Mouse (Mus musculus): ENCODE measurements around the gene Mrpl23. TPM values are rescaled to one million over a fixed set of nuclear protein-coding genes. Genes with fewer than 3 reads are reported as not detected.

The Mrpl23 gene
- polyA plus RNA-seq, 1 experiment from 2014 or later: 19.7 TPM

DNA sequence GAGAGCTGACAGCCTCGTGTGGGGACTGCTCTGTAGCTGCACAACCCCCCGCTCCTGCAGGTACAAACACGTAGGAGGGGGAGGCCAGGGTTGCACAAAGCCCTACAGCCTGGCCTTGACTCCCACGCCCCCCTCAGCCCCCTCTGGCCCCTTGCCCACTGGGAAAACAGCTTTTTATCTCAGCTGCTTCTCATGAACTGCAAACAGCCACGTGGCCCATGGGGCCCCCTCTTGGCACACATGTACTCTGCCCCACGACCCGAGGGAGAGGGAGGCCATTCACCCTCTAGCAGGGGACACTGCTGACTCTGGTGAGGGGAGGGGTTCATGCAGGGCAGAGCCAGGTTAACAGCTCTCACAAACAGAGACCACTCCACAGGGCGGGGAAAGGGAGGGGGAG is 36.5 kb downstream of the Mrpl23 start:
- Histone ChIP-seq H3K4me1 (ENCODE audit: control insufficient read depth, insufficient read depth, low read length) (peaks cover 72% of the 10 kb centered on the region), H3K36me3 (ENCODE audit: control insufficient read depth, insufficient read depth, low read length) (no peaks in the 10 kb centered on the region), H3K9ac (ENCODE audit: low read length) (no peak overlapping the region), H3K27me3 (ENCODE audit: control insufficient read depth, insufficient read depth, low read length) (no peaks in the 10 kb centered on the region), H3K9me3 (ENCODE audit: control insufficient read depth, low read length) (no peaks in the 10 kb centered on the region), H3K27ac (replicated peaks; ENCODE audit: low read depth, low read length) (peak overlapping the region; percentile 88), H3K4me2 (ENCODE audit: low read depth, severe bottlenecking) (no peak overlapping the region), H3K4me3 (ENCODE audit: low read depth, low read length) (no peak overlapping the region)
- ATAC-seq (ENCODE audit: insufficient number of reproducible peaks, low FRiP score, low TSS enrichment, low read depth): no peak
- no peak for DNase-seq (ENCODE audit: low spot score)
- 32% methylated on average over 8 of the region's 8 CpGs for WGBS

DNA sequence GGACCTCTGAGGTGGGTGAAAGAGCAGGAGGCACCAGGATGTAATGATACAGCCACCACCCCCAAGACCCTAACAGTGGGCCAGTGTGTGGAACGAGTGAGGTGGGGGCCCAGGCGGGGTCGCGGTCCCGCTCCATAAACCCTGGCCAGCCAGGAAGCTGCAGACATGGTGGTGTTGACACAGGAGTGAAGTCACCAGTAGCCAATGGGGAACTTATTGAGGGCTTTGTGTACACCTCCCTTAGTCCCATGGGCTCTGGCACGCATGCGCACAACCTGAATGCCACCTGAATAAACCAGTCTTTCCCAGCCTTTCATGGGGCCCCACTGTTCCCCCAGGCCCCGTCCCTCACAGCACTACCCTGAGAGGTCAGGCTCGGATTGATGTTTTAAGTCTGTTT is 38.1 kb downstream of the Mrpl23 start:
- DNase-seq (ENCODE audit: low spot score): peak; percentile 69
- H3K9ac ChIP-seq (ENCODE audit: low read length): no peak overlapping the region

DNA sequence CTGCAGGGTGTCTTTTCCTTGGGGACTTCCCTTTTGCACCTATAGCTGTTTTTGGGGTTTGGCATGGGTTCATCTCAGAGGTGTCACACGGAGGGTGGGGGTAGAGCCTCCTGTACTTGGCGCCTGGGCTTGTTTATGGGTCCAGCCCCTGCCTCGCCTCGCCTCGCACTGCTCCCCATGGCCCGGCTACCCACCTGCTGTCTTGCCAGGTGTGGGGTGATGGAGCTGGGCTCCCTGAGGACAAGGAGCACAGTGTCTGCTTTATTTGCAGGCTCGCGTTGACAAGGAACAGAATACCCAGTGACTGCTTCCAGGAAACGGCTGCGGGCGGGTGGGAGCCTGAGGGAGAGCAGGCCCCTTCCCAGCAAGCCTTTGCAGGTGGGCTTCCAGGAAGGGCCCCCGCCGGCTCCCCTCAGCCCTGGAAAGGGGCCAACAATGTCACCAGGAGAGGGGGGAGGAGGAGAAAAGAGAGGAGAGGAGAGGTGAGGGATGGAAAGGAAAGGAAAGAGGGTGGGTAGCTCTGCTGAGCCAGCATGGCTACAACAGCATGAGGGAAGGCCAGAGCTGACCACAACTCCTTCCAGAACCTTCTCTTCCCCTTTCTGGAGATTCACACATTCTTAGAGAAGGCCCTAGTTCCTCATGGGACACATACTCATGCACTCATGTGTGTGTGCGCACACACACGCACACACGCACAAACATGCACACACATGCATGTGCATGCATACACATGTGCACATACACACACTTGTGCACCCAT is 39.2 kb downstream of the Mrpl23 start:
- no peaks in the 10 kb centered on the region for H3K27me3 ChIP-seq (ENCODE audit: control insufficient read depth, insufficient read depth, low read length)
- H3K36me3 ChIP-seq (ENCODE audit: control insufficient read depth, insufficient read depth, low read length): no peaks in the 10 kb centered on the region
- H3K4me1 ChIP-seq (ENCODE audit: control insufficient read depth, insufficient read depth, low read length): peaks cover 68% of the 10 kb centered on the region
- H3K9ac ChIP-seq (ENCODE audit: low read length): 0 out of 2 replicates have a peak overlapping the region, but pooled peaks have one; percentile 23
- peak overlapping the region; percentile 88 for H3K27ac ChIP-seq (replicated peaks; ENCODE audit: low read depth, low read length)
- peak; percentile 48 for ATAC-seq (ENCODE audit: insufficient number of reproducible peaks, low FRiP score, low TSS enrichment, low read depth)
- DNase-seq (ENCODE audit: low spot score): peak; percentile 81
- no peak overlapping the region for H3K4me2 ChIP-seq (ENCODE audit: low read depth, severe bottlenecking)
- WGBS: 37% methylated on average over 16 of the region's 16 CpGs
- H3K9me3 ChIP-seq (ENCODE audit: control insufficient read depth, low read length): no peaks in the 10 kb centered on the region
- H3K4me3 ChIP-seq (ENCODE audit: low read depth, low read length): no peak overlapping the region

More for the DNA sequence above, 38.1 kb downstream of the Mrpl23 start:
- Histone ChIP-seq H3K9me3 (ENCODE audit: control insufficient read depth, low read length) (no peaks in the 10 kb centered on the region), H3K4me3 (ENCODE audit: low read depth, low read length) (no peak overlapping the region), H3K27ac (replicated peaks; ENCODE audit: low read depth, low read length) (peak overlapping the region; percentile 88), H3K4me2 (ENCODE audit: low read depth, severe bottlenecking) (no peak overlapping the region), H3K27me3 (ENCODE audit: control insufficient read depth, insufficient read depth, low read length) (no peaks in the 10 kb centered on the region), H3K36me3 (ENCODE audit: control insufficient read depth, insufficient read depth, low read length) (no peaks in the 10 kb centered on the region), H3K4me1 (ENCODE audit: control insufficient read depth, insufficient read depth, low read length) (peaks cover 69% of the 10 kb centered on the region)
- WGBS: 52% methylated on average over 9 of the region's 9 CpGs
- peak; percentile 42 for ATAC-seq (ENCODE audit: insufficient number of reproducible peaks, low FRiP score, low TSS enrichment, low read depth)

DNA sequence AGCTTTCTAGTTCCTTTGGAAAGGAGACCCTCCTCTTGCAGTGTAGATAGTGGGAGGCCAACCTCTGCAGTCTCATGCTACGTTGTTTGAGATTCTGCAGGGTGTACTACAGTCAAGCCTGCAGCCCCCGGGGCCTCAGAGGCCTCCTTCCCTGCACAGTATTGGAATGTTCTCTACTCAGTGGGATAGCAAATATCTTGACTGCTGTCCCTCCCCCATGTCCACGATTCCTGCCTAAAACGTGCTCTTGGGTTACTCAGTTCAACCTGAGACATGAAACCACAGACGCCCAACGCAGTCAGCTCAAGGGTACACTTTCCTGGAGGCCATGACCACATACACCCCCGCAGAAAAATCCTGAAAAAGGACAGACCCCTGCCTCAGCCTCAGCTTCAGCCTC is 39.9 kb downstream of the Mrpl23 start:
- no peak overlapping the region for H3K4me3 ChIP-seq (ENCODE audit: low read depth, low read length)
- H3K36me3 ChIP-seq (ENCODE audit: control insufficient read depth, insufficient read depth, low read length): no peaks in the 10 kb centered on the region
- H3K4me2 ChIP-seq (ENCODE audit: low read depth, severe bottlenecking): 0 out of 2 replicates have a peak overlapping the region, but pooled peaks have one; percentile 1
- DNase-seq (ENCODE audit: low spot score): peak; percentile 48
- H3K4me1 ChIP-seq (ENCODE audit: control insufficient read depth, insufficient read depth, low read length): peaks cover 68% of the 10 kb centered on the region
- no peaks in the 10 kb centered on the region for H3K27me3 ChIP-seq (ENCODE audit: control insufficient read depth, insufficient read depth, low read length)
- WGBS: 38% methylated on average over 7 of the region's 7 CpGs
- peak overlapping the region; percentile 88 for H3K27ac ChIP-seq (replicated peaks; ENCODE audit: low read depth, low read length)
- ATAC-seq (ENCODE audit: insufficient number of reproducible peaks, low FRiP score, low TSS enrichment, low read depth): no peak
- peak overlapping the region; percentile 22 for H3K9ac ChIP-seq (ENCODE audit: low read length)
- no peaks in the 10 kb centered on the region for H3K9me3 ChIP-seq (ENCODE audit: control insufficient read depth, low read length)

DNA sequence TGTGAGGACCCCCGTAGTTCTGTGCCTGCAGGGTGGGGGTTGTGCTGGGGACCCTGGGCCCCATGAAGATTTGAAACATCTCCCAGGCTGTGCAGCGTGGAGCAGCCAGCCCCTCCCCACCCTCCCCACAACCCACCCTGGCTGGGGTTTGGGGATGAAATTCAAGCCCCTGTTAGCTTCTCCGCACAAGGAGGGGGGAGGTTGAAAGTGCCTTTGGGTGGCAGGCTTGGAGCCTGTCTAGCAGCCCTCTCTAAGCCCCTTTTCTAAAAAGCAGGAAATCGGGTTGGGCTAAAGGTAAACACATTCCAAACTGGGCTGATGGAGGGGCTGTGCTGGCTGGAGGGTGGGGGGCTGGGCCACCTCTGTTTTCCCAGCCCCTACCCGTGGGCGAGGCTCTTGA is 40.5 kb downstream of the Mrpl23 start:
- Histone ChIP-seq H3K27me3 (ENCODE audit: control insufficient read depth, insufficient read depth, low read length) (no peaks in the 10 kb centered on the region), H3K9me3 (ENCODE audit: control insufficient read depth, low read length) (no peaks in the 10 kb centered on the region), H3K27ac (replicated peaks; ENCODE audit: low read depth, low read length) (peak overlapping the region; percentile 88), H3K4me2 (ENCODE audit: low read depth, severe bottlenecking) (0 out of 2 replicates have a peak overlapping the region, but pooled peaks have one; percentile 1), H3K36me3 (ENCODE audit: control insufficient read depth, insufficient read depth, low read length) (no peaks in the 10 kb centered on the region), H3K4me3 (ENCODE audit: low read depth, low read length) (no peak overlapping the region), H3K9ac (ENCODE audit: low read length) (peak overlapping the region; percentile 44), H3K4me1 (ENCODE audit: control insufficient read depth, insufficient read depth, low read length) (peaks cover 68% of the 10 kb centered on the region)
- ATAC-seq (ENCODE audit: insufficient number of reproducible peaks, low FRiP score, low TSS enrichment, low read depth) (peak; percentile 26; the same call in 1 of the 2 replicates), DNase-seq (ENCODE audit: low spot score) (no peak)
- WGBS: 12% methylated on average over 6 of the region's 6 CpGs

DNA sequence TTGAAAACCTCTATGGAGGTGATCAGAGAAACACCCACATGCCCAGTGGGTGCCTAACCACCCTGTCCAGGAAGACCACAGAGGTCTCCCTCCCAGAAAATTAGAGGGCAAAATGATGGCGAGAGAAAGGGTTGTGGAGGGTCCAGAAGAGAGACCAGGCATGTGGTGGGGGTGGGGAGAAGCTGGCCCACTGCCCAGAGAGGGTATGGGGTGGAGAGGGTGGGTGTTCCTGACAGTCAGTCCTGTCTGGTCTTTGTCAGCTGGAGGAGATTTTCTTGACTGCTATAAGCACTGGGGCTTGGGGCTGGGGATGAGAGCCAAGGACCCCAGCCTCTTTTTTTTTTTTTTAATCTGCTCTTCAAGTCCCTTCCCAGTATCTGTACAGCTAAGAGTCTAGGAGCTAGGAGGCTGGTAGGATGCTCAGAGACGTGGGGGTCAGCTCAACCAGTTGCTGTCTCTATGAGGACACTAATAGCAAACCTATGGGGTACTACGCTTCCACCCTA is 41.7 kb downstream of the Mrpl23 start:
- Histone ChIP-seq H3K4me2 (ENCODE audit: low read depth, severe bottlenecking) (peak overlapping the region; percentile 24; the same call in 1 of the 2 replicates), H3K4me3 (ENCODE audit: low read depth, low read length) (no peak overlapping the region; the same call in 1 of the 2 replicates), H3K4me1 (ENCODE audit: control insufficient read depth, insufficient read depth, low read length) (peaks cover 63% of the 10 kb centered on the region), H3K9ac (ENCODE audit: low read length) (no peak overlapping the region), H3K36me3 (ENCODE audit: control insufficient read depth, insufficient read depth, low read length) (no peaks in the 10 kb centered on the region), H3K27me3 (ENCODE audit: control insufficient read depth, insufficient read depth, low read length) (no peaks in the 10 kb centered on the region), H3K9me3 (ENCODE audit: control insufficient read depth, low read length) (no peaks in the 10 kb centered on the region), H3K27ac (replicated peaks; ENCODE audit: low read depth, low read length) (peak overlapping the region; percentile 88)
- DNase-seq (ENCODE audit: low spot score) (no peak), ATAC-seq (ENCODE audit: insufficient number of reproducible peaks, low FRiP score, low TSS enrichment, low read depth) (no peak)
- 55% methylated on average over 3 of the region's 3 CpGs for WGBS

DNA sequence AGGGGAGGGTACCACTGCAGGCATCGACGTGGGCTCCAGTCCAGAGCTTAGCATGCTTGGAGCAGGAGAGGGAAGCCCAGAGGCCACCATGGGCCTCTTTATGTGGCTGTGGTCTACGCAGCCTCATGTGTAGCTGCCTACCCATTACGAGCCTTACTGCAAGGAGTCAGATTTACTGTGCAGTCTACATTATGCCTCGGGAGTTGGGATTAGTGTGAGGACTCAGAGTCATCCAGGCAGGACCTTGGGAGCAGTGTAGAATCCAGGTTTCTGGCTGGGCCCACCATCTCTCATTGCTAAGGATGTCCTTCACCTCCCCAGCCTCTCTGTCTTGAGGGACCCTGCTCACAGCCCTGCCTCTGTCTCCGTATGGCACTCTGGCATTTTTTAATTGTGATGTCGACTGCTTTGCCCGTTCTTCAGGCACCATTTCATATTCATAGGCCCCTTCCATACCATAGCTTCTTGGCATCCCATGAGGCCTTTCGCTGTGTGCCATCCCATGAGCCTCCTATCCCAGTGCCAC is 42.4 kb downstream of the Mrpl23 start:
- Histone ChIP-seq H3K4me2 (ENCODE audit: low read depth, severe bottlenecking) (peak overlapping the region; percentile 24; the same call in 1 of the 2 replicates), H3K9ac (ENCODE audit: low read length) (no peak overlapping the region; the same call in 1 of the 2 replicates), H3K27me3 (ENCODE audit: control insufficient read depth, insufficient read depth, low read length) (no peaks in the 10 kb centered on the region), H3K36me3 (ENCODE audit: control insufficient read depth, insufficient read depth, low read length) (no peaks in the 10 kb centered on the region), H3K9me3 (ENCODE audit: control insufficient read depth, low read length) (no peaks in the 10 kb centered on the region; the same call in 1 of the 2 replicates), H3K27ac (replicated peaks; ENCODE audit: low read depth, low read length) (peak overlapping the region; percentile 88), H3K4me3 (ENCODE audit: low read depth, low read length) (peak overlapping the region; percentile 56; the same call in 1 of the 2 replicates), H3K4me1 (ENCODE audit: control insufficient read depth, insufficient read depth, low read length) (peaks cover 56% of the 10 kb centered on the region)
- 47% methylated on average over 9 of the region's 9 CpGs for WGBS
- DNase-seq (ENCODE audit: low spot score) (no peak), ATAC-seq (ENCODE audit: insufficient number of reproducible peaks, low FRiP score, low TSS enrichment, low read depth) (0 out of 2 replicates have a peak, but pooled peaks have one; percentile 2)

DNA sequence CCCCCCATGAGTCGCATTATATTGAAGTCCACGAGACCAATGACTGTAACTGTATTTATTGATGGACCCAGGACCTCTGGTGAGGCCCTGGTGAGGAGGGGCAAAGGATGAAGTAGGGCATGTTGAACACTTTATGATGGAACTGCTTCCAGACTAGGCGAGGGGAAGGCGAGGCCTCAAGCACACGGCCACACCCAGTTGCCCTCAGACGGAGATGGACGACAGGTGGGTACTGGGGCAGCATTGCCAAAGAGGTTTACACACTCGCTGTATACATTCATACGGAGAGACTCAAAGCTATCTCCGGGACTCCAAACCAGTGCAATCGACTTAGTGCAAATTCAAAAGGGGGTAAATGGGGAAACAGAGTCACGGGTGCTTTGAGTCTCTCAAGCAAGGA is 43.0 kb downstream of the Mrpl23 start:
- no peak for DNase-seq (ENCODE audit: low spot score)
- no peaks in the 10 kb centered on the region; the same call in 1 of the 2 replicates for H3K9me3 ChIP-seq (ENCODE audit: control insufficient read depth, low read length)
- H3K4me3 ChIP-seq (ENCODE audit: low read depth, low read length): peak overlapping the region; percentile 56
- ATAC-seq (ENCODE audit: insufficient number of reproducible peaks, low FRiP score, low TSS enrichment, low read depth): no peak
- no peaks in the 10 kb centered on the region for H3K36me3 ChIP-seq (ENCODE audit: control insufficient read depth, insufficient read depth, low read length)
- WGBS: 72% methylated on average over 12 of the region's 12 CpGs
- H3K4me2 ChIP-seq (ENCODE audit: low read depth, severe bottlenecking): peak overlapping the region; percentile 41
- H3K27ac ChIP-seq (replicated peaks; ENCODE audit: low read depth, low read length): peak overlapping the region; percentile 88
- H3K4me1 ChIP-seq (ENCODE audit: control insufficient read depth, insufficient read depth, low read length): peaks cover 51% of the 10 kb centered on the region
- no peaks in the 10 kb centered on the region for H3K27me3 ChIP-seq (ENCODE audit: control insufficient read depth, insufficient read depth, low read length)
- peak overlapping the region; percentile 76 for H3K9ac ChIP-seq (ENCODE audit: low read length)
